Mouse (Mus musculus) limb, embryonic 13.5 days (tissue): ENCODE data around the gene 1700010I14Rik. TPM values are rescaled to one million over a fixed set of nuclear protein-coding genes. Genes with fewer than 3 reads are reported as not detected.

Experiments used
- ATAC-seq: fragments of 200-750 bp; cut with Nextera tagmentation; 2 replicates; pipeline ENCODE4 v1.8.0; 2017; ENCODE audit warnings: low read depth, moderate number of reproducible peaks, moderate TSS enrichment; ENCODE audit not compliant: low FRiP score
- H3K27ac ChIP-seq: fragments of 300-500 bp; sonication (generic); 2 replicates; pipeline ENCODE4 v1.5.1; 2015; ENCODE audit warnings: inconsistent platforms, mild to moderate bottlenecking, moderate library complexity
- H3K27me3 ChIP-seq: fragments of 300-500 bp; sonication (generic); 2 replicates; pipeline ENCODE4 v1.6.1; 2015; ENCODE audit warnings: mild to moderate bottlenecking, inconsistent platforms
- H3K36me3 ChIP-seq: fragments of 300-500 bp; sonication (generic); 2 replicates; pipeline ENCODE4 v1.6.1; 2015; ENCODE audit warnings: inconsistent platforms, mild to moderate bottlenecking, moderate library complexity
- H3K4me1 ChIP-seq: fragments of 300-500 bp; sonication (generic); 2 replicates; pipeline ENCODE4 v1.6.1; 2015; ENCODE audit warnings: inconsistent platforms
- H3K4me2 ChIP-seq: fragments of 300-500 bp; sonication (generic); replicated peaks from 2 replicates; pipeline ENCODE4 v1.6.1; 2015; ENCODE audit warnings: inconsistent platforms, mild to moderate bottlenecking, moderate library complexity
- H3K4me3 ChIP-seq: fragments of 300-500 bp; sonication (generic); 2 replicates; pipeline ENCODE4 v1.5.1; 2015; ENCODE audit warnings: moderate library complexity, mild to moderate bottlenecking, inconsistent platforms
- H3K9ac ChIP-seq: fragments of 300-500 bp; sonication (generic); 2 replicates; pipeline ENCODE4 v1.6.1; 2015; ENCODE audit warnings: mild to moderate bottlenecking, inconsistent platforms
- H3K9me3 ChIP-seq: fragments of 300-500 bp; sonication (generic); 2 replicates; pipeline ENCODE4 v1.6.1; 2016; ENCODE audit warnings: inconsistent platforms
- WGBS: fragments of 180-500 bp; shearing (Covaris S2); methylation state at CpG from one replicate; pipeline ENCODE4 v1.1.7; 2015; 5-methylcytosine and 5-hydroxymethylcytosine counted together
- polyA plus RNA-seq: library from polyadenylated mRNA; unstranded; fragments of >200 nt; fragmentation: Nextera tagmentation; extraction: Ambion mirVana; gene quantifications from 2 replicates; pipeline ENCODE4 v1.2.1, GENCODE M21; 2015

The 1700010I14Rik gene
- polyA plus RNA-seq, 1 experiment from 2014 or later, result 1.1 TPM

DNA sequence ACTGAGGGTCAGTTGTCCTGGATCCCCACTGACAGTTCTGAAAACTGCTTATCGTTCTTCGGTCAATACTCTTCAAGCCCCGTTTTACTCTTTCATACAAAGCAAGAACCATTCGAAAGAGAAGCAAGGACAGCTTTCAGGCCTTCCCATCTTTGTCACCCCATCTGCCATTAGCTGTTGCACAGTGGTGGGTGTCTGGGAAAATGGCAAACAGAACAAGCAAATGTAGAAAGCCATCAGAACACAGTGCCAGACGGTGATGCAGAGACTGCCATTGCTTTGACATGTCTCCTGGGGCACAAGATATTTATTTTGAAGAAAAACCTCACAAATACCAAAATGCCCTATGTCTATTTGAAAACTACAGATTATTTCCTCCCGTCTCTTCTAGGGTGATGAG is 11.4 kb upstream of the 1700010I14Rik start:
- Histone ChIP-seq H3K4me2 (no peak overlapping the region), H3K36me3 (peaks cover 4% of the 10 kb centered on the region), H3K27ac (no peak overlapping the region), H3K27me3 (no peaks in the 10 kb centered on the region), H3K9ac (no peak overlapping the region), H3K9me3 (no peaks in the 10 kb centered on the region), H3K4me1 (peaks cover 9% of the 10 kb centered on the region), H3K4me3 (no peak overlapping the region)
- ATAC-seq, result no peak
- 89% methylated on average over 6 of the region's 6 CpGs for WGBS

DNA sequence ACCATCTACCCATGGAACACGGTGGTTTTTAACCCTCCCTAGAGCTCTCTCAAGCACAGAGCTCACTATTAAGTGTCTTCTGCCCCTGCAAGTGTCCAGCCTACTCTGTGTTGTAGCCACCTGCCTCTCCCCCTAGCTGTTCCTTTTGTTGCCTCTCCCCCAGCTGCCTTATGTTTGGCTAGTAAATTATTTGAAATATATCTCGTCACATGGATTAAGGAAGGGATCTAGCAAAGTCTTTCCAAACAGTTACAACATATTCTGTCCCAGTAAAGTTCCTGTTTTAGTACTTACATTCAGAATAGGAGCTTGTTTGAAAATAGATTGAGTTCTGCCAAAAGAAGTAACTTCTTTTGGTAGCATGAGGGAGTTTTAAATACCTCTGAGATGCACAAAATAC is 10.9 kb upstream of the 1700010I14Rik start:
- H3K4me1 ChIP-seq, result peaks cover 9% of the 10 kb centered on the region
- no peak overlapping the region for H3K27ac ChIP-seq
- peaks cover 8% of the 10 kb centered on the region for H3K36me3 ChIP-seq
- no peak overlapping the region for H3K9ac ChIP-seq
- no peak overlapping the region for H3K4me2 ChIP-seq
- WGBS, result 68% methylated on average over 2 of the region's 2 CpGs
- H3K9me3 ChIP-seq, result no peaks in the 10 kb centered on the region
- ATAC-seq, result no peak
- H3K4me3 ChIP-seq, result no peak overlapping the region
- no peaks in the 10 kb centered on the region for H3K27me3 ChIP-seq

DNA sequence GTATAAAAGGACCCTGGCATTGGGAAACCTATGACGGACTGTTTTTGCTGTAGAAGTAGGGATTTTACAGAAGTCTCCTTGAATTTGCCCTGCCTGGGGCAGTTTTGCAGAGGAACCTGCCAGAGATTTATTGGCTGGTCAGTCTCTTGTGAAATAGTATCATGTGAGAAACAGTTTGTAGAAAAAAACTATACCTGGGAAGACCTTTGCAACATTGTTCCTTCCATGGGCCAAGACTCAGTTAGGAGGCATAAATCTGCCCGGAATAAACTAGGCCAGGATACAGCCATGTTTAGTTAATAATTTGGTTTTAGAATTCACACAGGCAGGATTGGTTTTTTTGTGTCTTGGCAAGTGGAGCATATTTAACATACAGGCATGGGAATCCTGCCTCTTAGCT is 4.6 kb upstream of the 1700010I14Rik start:
- H3K4me1 ChIP-seq, result peaks cover 11% of the 10 kb centered on the region
- H3K36me3 ChIP-seq, result peaks cover 8% of the 10 kb centered on the region
- no peak overlapping the region for H3K4me2 ChIP-seq
- no peaks in the 10 kb centered on the region for H3K9me3 ChIP-seq
- H3K27ac ChIP-seq, result no peak overlapping the region
- no peaks in the 10 kb centered on the region for H3K27me3 ChIP-seq
- WGBS, result 70% methylated on average over 2 of the region's 2 CpGs
- H3K9ac ChIP-seq, result no peak overlapping the region
- no peak for ATAC-seq
- no peak overlapping the region for H3K4me3 ChIP-seq

DNA sequence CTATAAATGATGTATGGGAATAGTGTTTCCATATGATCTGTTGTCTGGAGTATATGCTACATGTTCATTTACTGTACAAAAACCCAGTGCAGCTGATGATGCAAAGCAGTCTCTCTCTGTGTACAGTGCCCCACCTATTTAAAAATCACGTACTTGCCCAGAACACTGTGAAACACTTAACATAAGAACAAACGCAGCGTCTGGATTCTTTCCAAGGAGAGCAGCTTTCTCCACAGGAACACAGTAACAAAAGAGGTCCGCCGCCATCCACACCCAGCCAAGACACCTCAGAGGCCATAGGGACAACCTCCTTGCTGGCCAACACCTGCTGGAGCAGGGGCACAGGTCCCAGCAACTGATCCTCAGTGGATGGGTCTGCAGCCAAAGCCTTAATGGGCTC is 2.4 kb upstream of the 1700010I14Rik start:
- Histone ChIP-seq H3K4me3 (no peak overlapping the region), H3K4me1 (peaks cover 18% of the 10 kb centered on the region), H3K4me2 (no peak overlapping the region), H3K9me3 (no peaks in the 10 kb centered on the region), H3K9ac (no peak overlapping the region), H3K36me3 (peaks cover 8% of the 10 kb centered on the region), H3K27me3 (no peaks in the 10 kb centered on the region), H3K27ac (no peak overlapping the region)
- no peak for ATAC-seq
- WGBS, result 77% methylated on average over 5 of the region's 5 CpGs

DNA sequence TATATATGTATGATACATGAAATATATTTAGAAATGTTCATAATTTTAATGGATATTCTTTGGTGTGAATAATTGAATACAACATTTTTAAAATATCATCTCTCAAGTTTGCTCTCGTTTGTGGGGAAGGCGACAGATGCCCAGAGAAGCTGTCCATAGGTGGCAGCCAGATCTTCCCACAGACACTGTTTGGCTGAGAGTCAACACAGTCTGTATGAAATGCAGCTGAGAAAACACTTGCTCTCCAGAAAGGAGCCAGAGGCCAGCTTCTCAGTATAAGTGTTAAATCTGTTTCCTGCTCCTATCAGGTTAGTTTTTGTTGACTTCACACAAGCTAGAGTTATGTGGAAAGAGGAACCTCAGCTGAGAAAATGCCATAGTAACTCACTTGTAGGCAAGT is 1.6 kb upstream of the 1700010I14Rik start:
- H3K27ac ChIP-seq, result no peak overlapping the region
- peaks cover 5% of the 10 kb centered on the region for H3K36me3 ChIP-seq
- 82% methylated on average over 2 of the region's 2 CpGs for WGBS
- H3K9me3 ChIP-seq, result no peaks in the 10 kb centered on the region
- no peaks in the 10 kb centered on the region for H3K27me3 ChIP-seq
- no peak for ATAC-seq
- H3K4me1 ChIP-seq, result peaks cover 18% of the 10 kb centered on the region
- no peak overlapping the region for H3K4me3 ChIP-seq
- no peak overlapping the region for H3K4me2 ChIP-seq
- H3K9ac ChIP-seq, result no peak overlapping the region

DNA sequence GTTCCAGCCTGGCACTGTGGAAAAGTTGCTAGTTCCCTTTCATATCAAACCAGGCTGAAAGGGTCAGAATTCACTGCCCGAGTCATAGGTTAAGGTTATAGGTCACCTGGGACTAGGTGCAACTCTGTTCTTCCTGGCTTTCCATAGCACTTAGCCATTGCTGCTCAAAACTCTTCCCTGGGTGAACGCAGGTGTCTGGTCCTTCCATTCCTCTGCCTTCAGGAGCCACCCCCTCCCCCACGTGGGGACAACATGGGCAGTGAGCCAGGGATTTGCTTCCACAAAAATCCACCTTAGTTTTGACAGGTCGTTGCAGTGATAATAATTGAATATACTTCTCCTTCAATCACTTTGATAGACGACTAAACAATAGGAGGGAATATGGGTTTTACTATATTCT is 764 bp upstream of the 1700010I14Rik start:
- no peak overlapping the region for H3K9ac ChIP-seq
- no peaks in the 10 kb centered on the region for H3K36me3 ChIP-seq
- peaks cover 18% of the 10 kb centered on the region for H3K4me1 ChIP-seq
- no peaks in the 10 kb centered on the region for H3K27me3 ChIP-seq
- H3K9me3 ChIP-seq, result no peaks in the 10 kb centered on the region
- no peak overlapping the region for H3K4me3 ChIP-seq
- no peak overlapping the region for H3K4me2 ChIP-seq
- no peak for ATAC-seq
- WGBS, result 74% methylated on average over 5 of the region's 5 CpGs
- no peak overlapping the region for H3K27ac ChIP-seq

DNA sequence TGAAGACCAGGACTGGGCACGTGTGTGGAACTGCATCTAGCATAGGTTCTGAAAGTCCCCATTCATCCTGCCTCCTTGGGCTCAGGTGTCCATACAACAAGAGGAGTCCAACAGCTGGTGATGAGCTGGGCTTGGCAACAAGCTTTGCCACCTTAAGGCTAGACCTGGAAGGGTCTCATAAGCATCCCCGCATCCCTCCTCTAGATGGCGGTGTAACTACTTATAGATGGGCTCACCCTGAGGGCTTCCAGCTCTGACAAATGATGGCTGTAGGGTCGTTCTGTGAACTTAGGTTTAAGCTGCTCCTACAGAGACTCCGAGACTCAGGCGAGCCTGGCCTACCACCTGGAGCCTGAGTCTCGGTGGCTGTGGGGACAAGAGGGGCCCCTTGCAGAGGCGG is 3.0 kb downstream of the 1700010I14Rik start:
- H3K27me3 ChIP-seq, result no peaks in the 10 kb centered on the region
- 31% methylated on average over 8 of the region's 8 CpGs for WGBS
- no peak for ATAC-seq

DNA sequence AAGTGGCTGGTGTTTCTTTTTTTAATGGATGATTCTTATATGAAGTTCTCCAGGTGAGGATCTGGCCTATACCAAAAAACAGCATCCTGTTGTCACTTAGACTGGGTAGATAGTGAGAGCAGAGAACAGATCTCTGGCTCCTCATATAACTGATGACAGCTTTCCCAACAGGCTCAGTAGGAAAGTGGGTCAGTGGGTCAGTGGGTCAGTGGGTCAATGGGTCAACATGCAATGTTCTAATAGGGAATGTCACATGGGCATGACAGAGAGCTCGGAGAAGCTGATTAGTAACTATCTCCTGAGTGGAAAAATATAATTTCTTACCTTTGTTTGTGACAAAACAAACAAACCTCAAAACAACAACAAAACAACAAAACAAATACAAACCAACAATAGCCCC is 7.2 kb downstream of the 1700010I14Rik start:
- H3K27me3 ChIP-seq, result no peaks in the 10 kb centered on the region
- H3K9me3 ChIP-seq, result no peaks in the 10 kb centered on the region
- H3K36me3 ChIP-seq, result no peaks in the 10 kb centered on the region
- WGBS, result 74% methylated on average over 1 of the region's 1 CpGs
- no peak for ATAC-seq
- H3K4me1 ChIP-seq, result no peaks in the 10 kb centered on the region
- H3K27ac ChIP-seq, result no peak overlapping the region
- no peak overlapping the region for H3K4me2 ChIP-seq
- no peak overlapping the region for H3K9ac ChIP-seq
- no peak overlapping the region for H3K4me3 ChIP-seq

More for the DNA sequence above, 3.0 kb downstream of the 1700010I14Rik start:
- H3K9me3 ChIP-seq, result no peaks in the 10 kb centered on the region
- peaks cover 15% of the 10 kb centered on the region for H3K4me1 ChIP-seq
- no peak overlapping the region for H3K27ac ChIP-seq
- no peak overlapping the region for H3K9ac ChIP-seq
- no peak overlapping the region for H3K4me2 ChIP-seq
- H3K4me3 ChIP-seq, result no peak overlapping the region
- no peaks in the 10 kb centered on the region for H3K36me3 ChIP-seq

DNA sequence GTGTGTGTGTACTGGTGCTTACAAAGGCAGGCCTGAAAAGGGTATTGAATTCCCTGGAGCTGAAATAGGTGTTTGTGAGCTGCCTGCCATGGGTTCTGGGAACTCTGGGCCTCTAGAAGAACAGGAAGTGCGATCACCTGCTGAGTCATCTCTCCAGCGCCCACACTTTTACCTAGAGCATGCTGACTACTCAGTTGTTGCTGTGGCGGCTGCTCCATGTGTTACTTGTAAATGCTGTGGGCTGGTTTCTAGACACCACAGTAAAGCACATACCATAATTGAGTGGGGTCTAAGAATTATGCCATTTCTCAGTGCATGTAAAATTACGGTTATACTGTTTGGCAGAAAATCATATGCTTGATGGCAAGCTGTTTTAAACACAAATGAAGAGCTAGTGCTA is 14.3 kb downstream of the 1700010I14Rik start:
- H3K4me1 ChIP-seq, result no peaks in the 10 kb centered on the region
- H3K9me3 ChIP-seq, result no peaks in the 10 kb centered on the region
- H3K9ac ChIP-seq, result no peak overlapping the region
- no peak for ATAC-seq
- no peak overlapping the region for H3K4me3 ChIP-seq
- 57% methylated on average over 4 of the region's 4 CpGs for WGBS
- no peaks in the 10 kb centered on the region for H3K27me3 ChIP-seq
- no peak overlapping the region for H3K4me2 ChIP-seq
- no peak overlapping the region for H3K27ac ChIP-seq
- no peaks in the 10 kb centered on the region for H3K36me3 ChIP-seq

DNA sequence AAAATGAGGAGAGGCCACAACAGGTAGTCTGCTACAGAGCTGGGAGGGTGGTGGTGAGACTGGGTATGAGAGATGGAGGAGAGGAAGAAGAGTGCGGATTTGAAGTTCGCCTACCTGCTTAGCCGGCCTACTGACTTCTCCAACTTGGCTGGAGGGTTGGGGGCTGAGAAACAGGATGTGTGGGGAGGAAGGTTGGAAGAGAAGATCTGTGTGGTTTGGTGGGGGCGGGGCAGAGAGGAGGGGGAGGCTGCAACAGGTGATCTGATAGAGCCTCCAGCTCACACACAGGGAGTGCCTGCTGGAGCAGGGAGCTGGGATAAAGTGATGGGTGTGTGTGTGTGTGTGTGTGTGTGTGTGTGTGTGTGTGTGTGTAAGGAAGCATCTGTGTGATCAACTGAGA is 16.4 kb downstream of the 1700010I14Rik start:
- 78% methylated on average over 4 of the region's 4 CpGs for WGBS

DNA sequence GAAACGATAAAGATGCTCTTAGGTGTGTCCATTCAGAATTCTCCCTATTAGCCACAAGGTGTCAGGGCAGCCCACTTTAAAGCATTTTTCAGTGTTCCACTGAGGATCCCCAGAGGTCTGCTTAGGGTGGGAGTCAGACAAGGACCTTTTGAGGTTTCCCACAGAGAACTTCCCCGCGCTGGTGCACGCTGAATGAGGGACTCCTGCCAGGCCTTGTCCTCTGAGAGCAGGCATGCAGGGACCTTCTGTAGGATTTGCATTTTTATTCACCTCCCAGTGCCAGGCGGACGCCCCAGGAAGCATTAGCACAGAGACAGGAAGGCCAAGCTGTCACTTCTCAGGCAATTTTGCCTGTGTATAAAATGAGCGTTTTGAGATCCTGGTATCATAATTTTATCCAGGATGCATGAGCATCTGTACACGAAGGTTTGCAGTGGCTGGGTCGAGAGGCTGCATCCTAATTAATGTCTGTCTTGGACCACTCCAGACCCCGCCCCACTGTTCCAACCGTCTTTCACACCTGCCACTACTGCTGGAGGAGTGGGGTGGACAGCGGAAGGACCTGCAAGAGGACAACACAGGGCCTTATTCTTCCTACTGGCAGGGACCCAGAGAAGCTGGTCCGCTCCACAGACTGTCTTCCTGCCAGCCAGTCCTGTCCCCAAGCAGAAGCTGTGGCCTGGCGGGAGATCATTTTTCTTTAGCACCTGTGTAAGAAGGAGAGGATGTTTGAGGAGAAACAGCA is 35.2 kb downstream of the 1700010I14Rik start:
- Histone ChIP-seq H3K27me3 (0 out of 2 replicates have a peak, but pooled peaks cover 2% of the 10 kb centered on the region), H3K36me3 (no peaks in the 10 kb centered on the region), H3K4me2 (no peak overlapping the region), H3K9me3 (no peaks in the 10 kb centered on the region), H3K4me3 (no peak overlapping the region), H3K9ac (no peak overlapping the region), H3K27ac (no peak overlapping the region), H3K4me1 (no peaks in the 10 kb centered on the region)
- 36% methylated on average over 14 of the region's 14 CpGs for WGBS
- no peak for ATAC-seq

More for the DNA sequence above, 16.4 kb downstream of the 1700010I14Rik start:
- H3K4me3 ChIP-seq, result no peak overlapping the region
- no peak overlapping the region for H3K9ac ChIP-seq
- H3K27me3 ChIP-seq, result no peaks in the 10 kb centered on the region
- no peak overlapping the region for H3K4me2 ChIP-seq
- no peak for ATAC-seq
- H3K27ac ChIP-seq, result no peak overlapping the region
- no peaks in the 10 kb centered on the region for H3K36me3 ChIP-seq
- no peaks in the 10 kb centered on the region for H3K4me1 ChIP-seq
- H3K9me3 ChIP-seq, result no peaks in the 10 kb centered on the region

DNA sequence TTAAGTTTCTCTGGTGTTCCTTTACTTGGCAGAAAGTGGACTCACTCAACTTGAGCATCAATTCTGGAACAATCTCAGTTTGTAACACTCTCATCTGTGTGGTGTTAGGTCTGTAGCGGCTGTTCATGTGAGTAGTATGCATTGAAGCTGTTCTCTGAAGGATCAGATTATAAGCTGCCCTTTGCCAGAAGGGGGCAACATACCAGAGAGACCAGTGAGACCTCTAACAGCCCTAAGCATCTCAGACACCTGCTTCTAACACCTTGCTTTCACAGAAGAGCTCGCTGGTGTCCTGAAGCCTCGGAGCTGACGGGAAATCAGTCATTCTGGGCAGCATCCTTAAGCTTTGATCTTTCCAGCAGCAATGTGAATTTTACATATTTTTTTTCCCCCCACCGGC is 42.0 kb downstream of the 1700010I14Rik start:
- ATAC-seq, result no peak
- H3K27me3 ChIP-seq, result peaks cover 6% of the 10 kb centered on the region; the same call in 1 of the 2 replicates
- 0 out of 2 replicates have a peak, but pooled peaks cover 7% of the 10 kb centered on the region for H3K4me1 ChIP-seq
- no peak overlapping the region for H3K9ac ChIP-seq
- no peak overlapping the region for H3K4me2 ChIP-seq
- no peaks in the 10 kb centered on the region for H3K36me3 ChIP-seq
- no peaks in the 10 kb centered on the region for H3K9me3 ChIP-seq
- 52% methylated on average over 5 of the region's 5 CpGs for WGBS
- H3K4me3 ChIP-seq, result no peak overlapping the region
- H3K27ac ChIP-seq, result no peak overlapping the region
